Mouse (Mus musculus): ENCODE results near the gene Cyfip1. TPM values are rescaled to one million over a fixed set of nuclear protein-coding genes. Genes with fewer than 3 reads are reported as not detected.

Cyfip1 gene
- polyA plus RNA-seq, 1 experiment from 2014 or later = 125 TPM

Other genes starting within 250 kb of the Cyfip1 start
- gene Siglech, start 73.6 kb upstream of the Cyfip1 start, polyA plus RNA-seq (2016; fragmentation: Nextera tagmentation; extraction: Ambion mirVana) = 0.45 and 0.68 TPM in 2 replicates
- 45.6 and 52.3 TPM in 2 replicates for gene Tubgcp5, start 47.6 kb upstream of the Cyfip1 start, polyA plus RNA-seq (2016; fragmentation: Nextera tagmentation; extraction: Ambion mirVana)
- gene Nipa2, start 120.7 kb downstream of the Cyfip1 start, polyA plus RNA-seq (2016; fragmentation: Nextera tagmentation; extraction: Ambion mirVana) = 44.5 and 52.2 TPM in 2 replicates
- gene Nipa1, start 178.2 kb downstream of the Cyfip1 start, polyA plus RNA-seq (2016; fragmentation: Nextera tagmentation; extraction: Ambion mirVana) = 8.1 and 9.0 TPM in 2 replicates
- gene Herc2, start 208.5 kb downstream of the Cyfip1 start, polyA plus RNA-seq (2016; fragmentation: Nextera tagmentation; extraction: Ambion mirVana) = 25.8 and 25.9 TPM in 2 replicates